Mouse (Mus musculus) T-helper 2 cell (primary cell): ENCODE data around the gene Osbpl9.

Experiments
- in situ Hi-C: fragments of 300-600 bp; cut with MboI, MseI; formaldehyde crosslinking; loops from one replicate; pipeline ENCODE4 v1.15.1; 2025; ENCODE audit warnings: high pct_unique_total_duplicates

The Osbpl9 gene

DNA sequence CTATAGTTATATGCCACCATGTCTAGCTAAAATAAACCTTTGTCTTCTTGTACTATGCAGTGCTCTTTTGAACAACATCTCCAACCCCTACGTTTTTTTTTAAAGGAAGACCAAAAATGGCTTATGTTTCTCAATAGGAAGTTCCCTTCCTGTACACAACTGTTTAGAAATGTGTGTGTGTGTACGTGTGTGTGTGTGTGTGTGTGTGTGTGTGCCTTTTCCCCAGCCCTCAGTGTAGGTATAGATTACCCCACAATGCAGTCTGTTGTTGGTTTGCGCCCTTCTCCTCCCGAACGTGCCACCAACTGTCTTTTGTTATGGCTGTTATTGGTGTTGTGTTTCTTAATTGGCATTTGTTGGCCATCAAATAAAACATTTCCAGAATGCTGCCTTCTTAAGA lies 5.5 kb upstream of the Osbpl9 start:
- in situ Hi-C loops, result no loop called here

DNA sequence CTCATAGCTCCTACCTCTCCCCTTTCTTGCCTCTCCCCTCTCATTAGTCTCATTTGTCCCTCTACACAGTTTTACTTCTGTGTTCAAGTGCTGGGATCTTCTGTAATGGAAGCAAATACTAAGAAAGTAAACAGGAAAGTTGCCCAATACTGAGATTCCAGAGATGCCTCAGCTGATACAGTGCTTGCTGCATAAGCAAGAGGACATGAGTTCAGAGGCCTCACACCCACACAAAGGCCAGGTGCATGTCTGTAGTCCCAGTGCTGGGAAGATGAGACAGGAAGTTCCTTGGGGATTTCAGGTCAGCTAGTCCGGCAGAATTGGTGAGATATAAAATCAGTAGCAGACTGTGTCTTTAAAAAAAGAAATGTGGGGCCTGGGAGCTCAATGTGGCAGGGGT lies 2.3 kb upstream of the Osbpl9 start:
- in situ Hi-C loops, result no loop called here

DNA sequence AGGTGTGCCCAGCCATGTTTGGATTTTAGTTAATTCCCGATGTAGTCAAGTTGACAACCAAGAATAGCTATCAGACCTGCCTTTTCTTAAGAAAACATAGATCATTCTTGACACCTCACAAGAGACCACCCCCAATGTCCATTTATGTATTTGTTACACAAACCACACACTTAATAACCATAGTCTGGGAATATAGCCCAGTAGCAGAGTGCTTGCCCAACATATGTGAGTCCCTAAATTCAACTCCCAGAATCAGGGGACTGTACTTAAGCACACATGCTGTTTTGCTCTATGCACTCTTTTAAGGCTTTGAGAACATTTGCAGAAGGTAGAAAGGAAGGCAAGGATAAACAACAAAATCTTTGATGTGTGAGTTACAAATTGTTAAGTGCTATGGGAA lies 1.9 kb upstream of the Osbpl9 start:
- in situ Hi-C loops, result no loop called here

DNA sequence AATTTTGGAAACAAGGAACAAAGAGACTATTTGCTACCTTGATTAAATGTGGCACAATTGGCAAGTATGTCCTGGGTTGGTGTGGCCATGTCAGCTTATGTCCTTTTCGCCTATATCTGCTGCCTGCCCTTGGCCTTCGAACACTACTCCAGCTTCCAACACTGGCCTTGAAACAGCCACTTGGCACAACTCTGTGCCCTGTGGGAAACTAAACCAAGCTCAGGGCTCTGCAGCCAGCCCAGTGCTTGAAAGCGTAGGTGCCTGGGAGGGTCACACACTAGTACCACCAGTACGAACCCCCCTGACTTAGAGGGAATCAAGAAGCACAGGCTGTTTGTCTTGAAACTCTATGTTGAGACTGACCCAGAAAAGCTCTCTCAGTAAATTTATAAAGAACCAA lies 3.0 kb downstream of the Osbpl9 start:
- in situ Hi-C loops, result no loop called here

DNA sequence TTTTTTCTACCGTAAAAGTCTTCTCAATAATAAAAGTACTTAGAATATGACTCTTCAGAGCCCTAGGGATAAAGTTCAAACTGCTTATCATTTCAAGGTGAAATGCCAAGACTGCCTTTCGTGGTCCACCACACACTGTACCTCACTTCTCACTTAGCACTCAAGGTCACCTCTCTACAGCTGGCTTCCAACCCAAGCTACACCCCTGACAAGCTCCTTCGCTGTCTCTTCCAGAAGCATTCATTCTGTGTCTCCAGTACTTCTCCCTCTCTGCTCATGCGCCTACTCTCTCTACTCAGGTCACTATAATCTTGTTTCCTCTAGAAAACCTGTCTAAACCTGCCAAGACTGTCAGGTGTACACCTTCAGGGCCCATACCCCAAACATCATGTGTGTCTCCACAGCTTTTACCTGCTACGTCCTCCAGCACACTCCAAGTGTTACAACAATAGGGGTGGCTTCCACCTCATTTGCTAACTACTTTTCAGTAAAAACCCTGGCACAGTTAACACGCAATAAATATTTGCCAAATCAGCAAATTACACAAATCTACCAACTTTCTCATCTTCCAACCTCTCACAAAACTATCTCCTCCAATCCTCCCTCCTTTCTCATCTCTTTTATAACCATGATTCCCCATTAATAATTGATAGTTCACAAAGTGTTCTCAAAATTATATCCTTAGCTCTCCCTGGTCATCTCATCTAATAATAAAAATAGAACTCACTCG lies 6.0 kb downstream of the Osbpl9 start:
- in situ Hi-C loops, result no loop called here

DNA sequence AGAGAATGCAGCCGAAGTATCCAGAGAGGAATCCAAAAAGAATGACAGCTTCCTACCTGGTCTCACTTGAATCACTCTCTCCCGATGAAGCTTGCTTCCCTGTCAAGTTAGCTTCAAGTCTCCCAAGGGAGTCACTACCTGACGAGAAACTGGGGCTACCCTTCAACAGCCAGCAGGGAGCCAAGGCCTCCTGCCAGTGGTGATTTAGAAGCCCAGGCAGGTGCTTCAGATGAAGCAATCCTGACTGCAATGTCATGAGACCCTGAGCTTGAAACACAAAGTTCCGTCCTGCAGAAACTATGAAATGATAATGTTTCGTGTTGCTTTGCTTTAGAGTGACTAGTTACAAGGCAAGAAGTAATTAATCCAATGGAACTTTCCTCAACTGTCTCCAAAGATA lies 8.2 kb downstream of the Osbpl9 start:
- in situ Hi-C loops, result no loop called here

DNA sequence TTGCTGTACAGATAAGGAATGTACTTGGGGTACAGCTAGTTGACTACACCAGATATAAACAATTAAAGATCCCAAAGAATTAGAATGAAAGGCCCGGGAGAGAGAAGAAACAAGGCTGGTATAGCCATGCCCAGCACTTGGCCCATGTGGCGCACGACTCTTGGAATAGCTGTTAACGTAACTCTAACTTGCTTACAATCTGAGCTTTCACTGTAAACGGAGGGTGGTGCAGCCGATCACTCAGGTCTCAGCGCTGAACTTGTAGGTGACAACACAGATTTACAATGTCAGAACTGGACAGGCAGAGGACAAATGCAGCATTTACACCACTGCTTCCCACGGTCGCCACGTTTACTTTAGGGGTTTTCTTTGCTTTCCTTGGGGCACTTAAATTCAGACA lies 10.5 kb downstream of the Osbpl9 start:
- in situ Hi-C loops, result no loop called here

DNA sequence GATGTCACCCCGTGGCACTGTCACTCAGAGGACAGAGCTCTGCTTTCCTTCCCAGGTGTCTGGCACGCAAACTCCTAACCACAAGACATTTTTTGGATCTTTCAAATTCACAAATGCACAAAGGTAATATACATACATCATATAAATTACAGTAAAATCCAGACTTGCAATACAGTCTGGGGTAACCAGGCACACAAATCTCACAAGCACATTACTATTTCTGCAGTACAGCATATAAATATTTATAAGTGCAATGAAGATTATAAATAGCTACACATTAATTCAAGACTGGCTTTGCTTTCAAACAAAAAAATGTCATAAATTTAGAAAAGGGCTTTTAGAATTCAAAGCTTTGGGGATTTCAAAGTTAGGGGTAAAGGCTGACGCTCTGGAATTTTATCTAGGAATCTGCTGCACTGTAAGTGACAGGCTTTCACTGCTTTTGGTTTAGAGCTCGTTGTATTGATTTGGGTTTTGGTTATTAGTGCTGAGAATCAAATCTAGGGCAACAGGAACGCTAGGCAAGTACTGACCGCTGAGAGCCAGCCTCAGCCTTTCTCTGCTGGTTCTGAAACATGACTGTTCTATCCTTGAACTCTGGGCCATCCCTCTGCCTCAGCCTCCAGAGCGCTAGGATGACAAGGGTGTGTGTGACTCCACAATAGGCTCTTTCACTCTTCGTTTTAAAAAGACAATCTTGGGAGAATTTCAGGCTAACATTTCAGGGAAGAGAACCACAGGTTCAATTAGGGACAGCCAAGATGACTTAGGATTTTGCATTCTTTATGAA lies 16.3 kb downstream of the Osbpl9 start:
- in situ Hi-C loops, result no loop called here

DNA sequence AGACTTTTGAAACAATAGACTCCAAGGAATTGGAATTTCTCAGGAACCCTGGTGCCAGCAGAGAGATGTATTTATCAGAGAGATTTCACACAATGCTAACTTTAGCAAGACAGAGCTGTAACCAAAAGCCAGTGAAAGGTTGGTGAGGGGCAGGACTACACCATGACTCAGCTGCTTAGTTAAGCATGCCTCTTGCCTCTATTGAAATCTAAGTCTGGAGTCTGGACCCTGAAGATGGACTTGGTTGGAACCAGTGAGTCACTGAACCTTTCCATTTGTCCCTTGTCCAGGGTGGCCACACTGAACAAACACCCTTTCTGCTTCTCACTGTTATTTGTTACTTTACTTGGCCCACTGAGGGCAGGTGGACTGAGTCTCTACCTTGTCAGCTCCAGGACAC lies 26.4 kb downstream of the Osbpl9 start:
- in situ Hi-C loops, result no loop called here

DNA sequence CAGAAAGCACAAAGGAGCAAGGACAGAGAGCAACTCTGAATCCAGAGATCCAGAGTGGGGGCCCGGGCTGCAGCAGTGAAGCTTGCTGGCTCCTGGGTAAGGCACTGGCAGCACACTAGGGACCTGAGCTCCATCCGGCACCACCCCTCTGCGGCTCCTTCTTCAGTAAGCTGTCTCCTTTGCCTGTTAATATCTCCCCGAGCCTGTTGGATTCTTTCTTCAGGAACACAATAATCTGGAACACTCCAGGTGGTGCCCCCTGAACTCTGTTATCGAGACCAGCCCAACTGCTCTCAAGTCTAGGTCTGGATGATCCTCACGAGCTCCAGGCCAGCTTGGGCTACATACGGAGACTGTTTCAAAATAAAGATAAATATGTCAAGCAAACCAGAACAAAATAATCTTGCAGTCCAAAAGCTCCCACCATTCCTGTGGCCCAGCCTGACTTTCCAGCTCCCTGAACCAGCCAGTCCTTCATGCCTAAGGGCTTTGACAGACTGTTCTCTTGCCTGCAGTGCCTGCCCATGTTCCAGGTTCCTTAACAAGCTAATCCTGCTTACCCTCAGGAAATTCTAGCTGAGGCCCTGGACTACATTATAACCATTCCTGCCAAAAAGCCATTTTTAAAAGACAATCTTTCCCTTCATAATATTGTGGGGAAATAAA lies 28.2 kb downstream of the Osbpl9 start:
- in situ Hi-C loops, result no loop called here

DNA sequence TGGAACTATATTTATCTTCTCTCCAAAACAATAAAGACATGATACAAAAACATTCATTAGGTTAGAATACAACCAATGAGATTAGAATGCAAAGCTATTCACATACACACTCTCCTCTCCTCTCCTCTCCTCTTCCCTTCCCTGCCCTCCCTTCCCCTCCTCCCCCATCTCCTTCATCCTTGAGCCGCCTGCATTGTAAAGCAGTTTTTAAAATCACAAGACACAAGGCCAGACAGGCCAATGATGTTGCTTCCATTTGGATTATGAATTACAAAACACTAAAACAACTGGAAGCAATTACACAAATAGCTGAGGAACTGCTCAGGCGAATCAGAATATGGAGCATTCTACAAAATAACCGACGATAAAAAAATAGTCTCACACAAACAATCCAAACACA lies 28.7 kb downstream of the Osbpl9 start:
- in situ Hi-C loops, result no loop called here

DNA sequence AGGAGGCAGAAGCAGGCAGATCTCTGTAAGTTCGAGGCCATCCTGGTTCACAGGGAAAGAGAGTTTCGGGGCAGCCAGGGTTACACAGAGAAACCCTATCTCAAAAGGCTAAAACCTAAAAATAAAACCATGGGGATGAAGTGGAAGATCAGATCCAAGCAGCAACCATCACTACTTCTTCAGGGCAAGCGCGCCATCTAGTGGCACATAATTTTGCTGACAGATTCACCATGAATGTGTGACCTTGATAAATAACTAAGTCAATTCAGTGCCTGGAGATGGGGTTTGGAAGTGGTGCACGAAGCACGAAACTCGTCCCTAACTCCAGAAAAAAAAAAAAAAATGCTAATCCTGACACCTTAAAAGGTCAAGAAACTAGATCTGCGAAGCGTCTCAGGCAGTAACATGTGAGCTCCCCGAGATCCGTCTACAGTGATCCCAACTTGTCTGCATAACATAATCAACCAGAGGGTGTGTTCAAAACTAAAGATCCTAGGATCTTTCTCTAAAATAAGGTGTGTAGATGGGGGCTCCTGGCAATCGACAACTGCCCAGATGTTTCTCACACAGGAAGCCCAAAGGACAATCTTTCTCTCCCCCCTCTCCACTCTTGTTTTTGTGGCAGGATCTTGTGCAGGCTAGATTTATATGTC lies 36.4 kb downstream of the Osbpl9 start:
- in situ Hi-C loops, result loop anchor here (10.0 kb wide), 2 partner anchors 101 to 1031 kb away; no protein-coding TSS in a partner anchor

DNA sequence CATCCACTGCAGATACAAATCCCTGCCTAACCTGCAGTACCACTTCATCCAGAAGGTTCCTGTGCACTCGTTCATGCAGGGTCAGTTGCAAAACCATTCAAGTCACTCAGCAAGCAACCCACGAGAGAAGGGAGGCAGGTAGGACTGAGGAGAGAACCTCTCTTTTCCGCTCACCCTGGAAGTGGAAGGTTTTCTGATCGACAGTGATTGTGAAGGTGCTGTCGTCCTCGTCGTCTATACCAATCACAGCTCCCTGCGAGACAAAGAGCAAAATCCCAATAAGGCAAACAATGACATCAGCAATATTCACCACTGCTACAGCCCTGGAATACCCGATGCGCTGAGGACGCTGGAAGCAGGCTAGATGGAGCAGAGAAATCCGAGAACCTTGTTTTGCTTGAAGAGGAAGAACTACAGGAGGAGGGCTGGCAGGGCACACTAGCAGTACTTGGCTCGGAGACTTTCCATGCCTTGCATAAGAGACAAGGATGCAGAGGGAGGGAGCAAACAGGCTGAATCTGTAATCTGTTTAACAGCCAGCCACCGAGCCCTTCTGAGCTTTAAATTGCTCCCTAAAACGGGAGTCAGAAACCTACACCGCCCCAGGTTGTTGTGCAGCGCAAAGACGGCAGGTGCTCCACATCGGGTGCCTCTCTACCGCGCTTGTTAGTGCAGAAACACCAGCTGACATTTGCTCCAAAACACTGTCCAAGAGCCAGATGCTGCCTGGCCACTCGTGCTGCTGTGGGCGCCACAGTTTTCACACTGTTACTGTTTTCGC lies 45.4 kb downstream of the Osbpl9 start:
- in situ Hi-C loops, result no loop called here

DNA sequence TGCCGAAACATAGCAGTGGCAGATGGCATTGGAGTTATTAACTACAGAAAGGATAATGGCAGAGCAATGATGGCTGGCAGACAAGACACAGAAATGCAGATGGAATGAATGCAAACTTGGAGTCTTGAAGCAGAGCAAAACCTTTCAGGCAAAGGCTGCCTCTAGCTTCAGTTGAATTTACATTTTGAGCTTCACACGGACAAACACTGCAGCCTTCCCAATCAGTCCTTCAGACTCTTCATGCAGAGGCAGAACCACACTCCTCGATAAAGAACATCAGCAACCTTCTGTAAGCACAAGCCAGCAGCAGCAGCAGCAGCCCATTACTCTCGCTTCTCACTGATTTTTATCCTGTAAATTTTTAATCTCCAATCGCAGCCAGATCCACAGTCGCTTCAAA lies 46.0 kb downstream of the Osbpl9 start:
- in situ Hi-C loops, result no loop called here

DNA sequence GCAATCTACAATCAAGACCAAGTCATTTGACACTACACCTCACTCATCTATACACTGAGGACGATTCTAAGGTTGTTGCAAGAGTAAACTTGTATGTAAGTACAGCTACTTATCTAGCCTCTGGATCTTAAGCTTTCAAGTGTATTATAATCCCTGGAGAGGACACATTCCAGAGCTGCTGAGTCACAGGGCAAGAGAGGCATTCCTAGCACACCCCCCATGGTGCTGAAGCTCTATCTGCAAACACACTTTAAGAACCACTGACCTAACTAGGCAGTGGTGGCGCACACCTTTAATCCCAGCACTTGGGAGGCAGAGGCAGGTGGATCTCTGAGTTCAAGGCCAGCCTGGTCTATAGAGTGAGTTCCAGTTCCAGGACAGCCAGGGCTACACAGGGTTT lies 51.9 kb downstream of the Osbpl9 start:
- in situ Hi-C loops, result no loop called here

DNA sequence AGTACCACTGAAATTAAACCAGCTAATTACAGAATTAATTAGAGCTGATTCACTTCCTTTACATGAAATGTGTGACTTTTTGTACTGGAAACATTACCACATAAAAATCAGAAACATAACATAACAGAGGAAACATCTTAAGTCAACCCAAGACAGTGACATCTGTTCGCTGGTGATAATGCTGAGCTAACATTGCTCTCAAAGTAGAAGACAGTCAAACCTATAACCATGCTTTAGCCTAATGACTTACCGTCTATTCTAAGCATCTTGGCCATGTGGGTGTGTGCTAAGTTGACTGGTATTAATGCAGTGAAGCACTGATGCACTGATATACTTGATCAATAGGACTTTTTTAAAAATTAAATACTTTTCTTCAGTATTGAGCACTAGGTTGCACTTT lies 52.7 kb downstream of the Osbpl9 start:
- in situ Hi-C loops, result loop anchor here (5.0 kb wide), 1 partner anchor 57 kb away; no protein-coding TSS in a partner anchor

DNA sequence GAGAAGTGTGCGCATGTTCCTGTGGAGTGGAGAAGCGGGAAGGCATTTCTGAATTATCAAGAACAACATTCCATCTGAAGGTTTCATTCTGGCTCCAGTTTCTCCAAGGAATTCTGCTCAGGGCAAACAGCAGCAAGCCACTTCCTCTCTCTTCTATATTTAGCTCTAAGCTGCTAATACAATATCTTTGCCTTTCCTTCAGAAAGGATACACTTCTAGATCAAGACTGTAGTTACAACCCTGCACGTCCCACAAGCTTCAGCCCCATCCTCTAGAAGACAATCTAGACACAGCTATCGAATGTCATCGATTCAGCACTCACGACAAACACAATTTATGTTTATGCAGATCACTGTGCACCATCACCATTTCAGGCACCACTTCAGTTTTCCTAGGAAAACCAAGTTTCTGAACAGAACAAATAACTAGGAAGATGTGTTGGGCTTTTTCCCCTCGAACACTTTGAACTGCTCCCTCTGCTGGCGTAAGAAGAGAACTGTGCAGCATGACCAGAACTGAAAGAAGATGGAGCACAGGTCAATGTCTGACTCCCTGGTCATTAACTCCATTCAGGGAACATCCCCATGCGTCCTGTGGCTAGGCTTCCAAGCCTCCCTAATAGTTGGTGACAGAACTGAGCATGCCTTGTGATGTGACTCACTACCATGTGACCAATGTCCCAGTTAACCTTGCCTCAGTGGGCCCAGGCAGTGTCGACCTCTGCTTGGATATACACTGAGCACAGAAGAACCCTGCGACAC lies 54.6 kb downstream of the Osbpl9 start:
- in situ Hi-C loops, result loop anchor here (5.0 kb wide), 1 partner anchor 55 kb away; no protein-coding TSS in a partner anchor

DNA sequence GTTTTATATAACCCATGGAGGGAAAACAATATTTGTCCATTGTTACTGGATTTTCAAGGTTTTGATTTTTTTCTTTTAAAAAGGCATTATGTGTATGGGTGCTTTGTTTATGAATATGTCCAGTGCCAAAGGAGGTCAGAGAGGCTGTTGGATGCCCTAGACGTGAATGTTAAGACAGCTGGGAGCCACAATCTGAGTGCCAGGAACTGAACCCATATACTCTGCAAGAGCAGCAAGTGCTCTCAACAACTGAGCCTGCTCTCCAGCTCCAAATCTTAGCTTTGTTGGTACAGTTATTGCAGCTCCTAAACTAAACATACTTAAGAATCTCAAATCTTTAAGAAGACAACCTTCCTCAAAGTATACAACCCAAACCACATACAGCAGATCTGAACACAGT lies 59.0 kb downstream of the Osbpl9 start:
- in situ Hi-C loops, result no loop called here

DNA sequence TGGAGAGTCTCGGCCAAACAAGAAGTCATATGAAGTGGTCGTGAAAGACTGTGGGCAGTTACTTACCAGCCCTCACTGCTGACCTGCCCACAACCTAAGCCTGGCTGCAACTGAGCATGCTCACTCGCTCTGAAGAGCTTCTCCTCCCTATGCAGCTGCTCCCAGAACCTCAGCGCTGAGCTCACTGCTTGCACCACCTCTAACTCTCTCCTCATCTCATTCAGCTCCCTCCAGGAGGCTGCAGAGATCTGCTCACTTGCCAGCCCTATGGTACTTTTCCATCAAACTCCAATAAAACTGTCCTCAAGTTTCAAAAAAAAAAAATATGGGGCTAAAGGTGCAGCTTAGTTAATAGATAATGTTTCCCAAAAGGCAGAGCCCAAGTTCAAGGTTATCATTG lies 63.5 kb downstream of the Osbpl9 start:
- in situ Hi-C loops, result no loop called here

DNA sequence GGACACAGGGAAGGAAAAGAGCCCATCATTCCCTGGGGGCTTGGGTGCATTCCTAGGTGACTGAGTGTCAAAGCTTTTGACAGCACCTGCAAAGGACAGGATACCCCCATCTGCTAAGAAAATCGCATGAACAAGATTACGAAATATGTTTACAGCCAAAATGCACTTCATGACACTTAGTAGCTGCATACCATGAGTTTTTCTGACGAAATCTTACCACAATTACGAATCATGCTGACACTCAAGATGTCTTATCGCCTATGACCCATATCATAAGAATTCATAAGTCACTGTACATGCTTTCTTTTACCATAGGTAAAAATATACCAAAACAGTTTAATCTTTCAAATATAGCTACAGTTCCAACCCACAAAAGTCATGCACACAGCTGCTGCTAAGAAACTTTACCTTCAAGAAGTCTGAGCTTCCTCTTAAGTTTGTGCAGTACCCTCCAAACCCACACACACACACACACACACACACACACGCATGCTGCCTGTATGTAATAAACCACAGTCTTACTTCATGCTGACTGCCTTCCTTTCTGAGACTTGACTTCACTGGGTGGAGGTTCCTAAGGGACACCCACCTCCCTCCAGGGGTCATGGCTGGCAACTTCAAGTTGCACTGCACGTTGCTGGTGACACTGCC lies 65.5 kb downstream of the Osbpl9 start:
- in situ Hi-C loops, result no loop called here
